Mouse (Mus musculus) olfactory bulb, adult 2 months (tissue): ENCODE measurements around the gene Zfp664.

ENCODE experiments used
- CTCF ChIP-seq: fragments of 200-500 bp; IDR thresholded peaks from 2 replicates; pipeline ENCODE4 v1.5.1; 2012; ENCODE audit warnings: low read depth, mild to moderate bottlenecking, low read length, moderate library complexity; ENCODE audit not compliant: insufficient read depth
- POLR2A ChIP-seq: fragments of 200-500 bp; IDR thresholded peaks from 2 replicates; pipeline ENCODE4 v1.6.1; 2012; ENCODE audit warnings: mild to moderate bottlenecking, low read depth, low read length, moderate library complexity; ENCODE audit not compliant: insufficient read depth

- TF ChIP-seq CTCF (no peak), POLR2A (no peak)
These were observed 33.6 kb downstream of the Zfp664 start for GRCm38 (mm10) chr5:124896135-124896534.
